Comparison of ENCODE assay signal across 8 mouse cellular contexts in the genomic region with DNA sequence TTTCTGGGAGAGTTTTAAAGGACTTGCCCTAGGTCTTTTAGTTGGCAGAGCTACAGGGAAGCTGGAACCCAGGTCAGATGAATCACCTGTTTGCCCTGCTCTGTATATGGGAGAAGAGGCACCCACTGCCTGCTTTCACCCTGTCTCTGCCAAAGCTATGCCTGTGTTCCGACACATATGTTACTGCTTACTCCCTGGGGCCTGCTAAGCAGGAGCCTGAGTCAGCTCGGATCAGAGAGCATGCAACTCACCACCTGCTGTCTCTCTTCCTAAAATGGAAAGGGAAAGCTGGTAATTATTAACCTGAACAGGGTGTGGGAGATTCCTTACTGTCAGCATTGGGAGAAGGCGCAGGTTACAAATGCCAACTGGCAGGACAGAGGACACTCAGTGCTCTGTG. TPM values are rescaled to one million over a fixed set of nuclear protein-coding genes. Genes with fewer than 3 reads are reported as not detected.
DNase-seq lines count a peak whose midpoint lies in the region; ATAC-seq and TF ChIP-seq lines count a peak whose summit lies in the region.

No protein-coding gene starts in this region.

- TF ChIP-seq CTCF in cerebellum, adult 2 months (IDR thresholded peaks at IDR 0.05; ENCODE audit: borderline replicate concordance, insufficient read depth, low read depth, low read length), result no peak
- no peak for TF ChIP-seq CTCF in midbrain, postnatal 0 days (IDR thresholded peaks at IDR 0.05)

- H3K4me2 ChIP-seq in heart, embryonic 16.5 days (ENCODE audit: low read depth, low read length), result 0 out of 2 replicates have a peak overlapping the region, but pooled peaks have one; percentile 66
- H3K4me2 ChIP-seq in midbrain, postnatal 0 days (ENCODE audit: low read depth, low read length, poor library complexity, severe bottlenecking), result peak overlapping the region; percentile 56

- no peaks in the 10 kb centered on the region for H3K9me3 ChIP-seq in heart, embryonic 16.5 days (replicated peaks; ENCODE audit: control insufficient read depth, low read length)
- no peaks in the 10 kb centered on the region for H3K9me3 ChIP-seq in midbrain, postnatal 0 days (ENCODE audit: low read length)

- H3K27me3 ChIP-seq in cerebellum, adult 2 months (ENCODE audit: control insufficient read depth, insufficient read depth, low read length), result no peaks in the 10 kb centered on the region
- no peaks in the 10 kb centered on the region for H3K27me3 ChIP-seq in heart, embryonic 16.5 days (ENCODE audit: control insufficient read depth, insufficient read depth, low read length)
- H3K27me3 ChIP-seq in midbrain, postnatal 0 days (ENCODE audit: insufficient read depth, low read length), result no peaks in the 10 kb centered on the region

- 0 out of 2 replicates have a peak, but pooled peaks have one; percentile 23 for TF ChIP-seq POLR2A in cerebellum, adult 2 months (IDR thresholded peaks at IDR 0.05; ENCODE audit: borderline replicate concordance, insufficient read depth, low read length)

- no peaks in the 10 kb centered on the region for H3K36me3 ChIP-seq in heart, embryonic 16.5 days (ENCODE audit: control insufficient read depth, insufficient read depth)
- no peaks in the 10 kb centered on the region for H3K36me3 ChIP-seq in midbrain, postnatal 0 days (ENCODE audit: insufficient read depth, low read length)

- peak overlapping the region; percentile 25 for H3K4me3 ChIP-seq in cerebellum, adult 2 months (replicated peaks; ENCODE audit: insufficient read depth, low read depth, low read length)
- H3K4me3 ChIP-seq in heart, embryonic 16.5 days (ENCODE audit: low read length), result no peak overlapping the region
- peak overlapping the region; percentile 54; the same call in 1 of the 2 replicates for H3K4me3 ChIP-seq in midbrain, postnatal 0 days (ENCODE audit: low read depth, low read length)

- 7% methylated on average over 3 of the region's 3 CpGs for WGBS in cerebellum, adult 2 months
- 53% methylated on average over 3 of the region's 3 CpGs for WGBS in heart, embryonic 16.5 days
- 35% methylated on average over 3 of the region's 3 CpGs for WGBS in midbrain, postnatal 0 days

- DNase-seq in layer of hippocampus, adult 9-11 months, result peak; percentile 44
- no peak for DNase-seq in layer of hippocampus, postnatal 14 days (ENCODE audit: low spot score in 2 of 2)
- peak; percentile 67 to 80 for DNase-seq in cerebellum, adult 2 months
- DNase-seq in kidney, postnatal 4 days, result peak; percentile 48 to 69
- no peak for DNase-seq in midbrain, postnatal 0 days (ENCODE audit: low spot score)
- no peak for DNase-seq in ovary, adult 18-20 months (ENCODE audit: low spot score)

- H3K27ac ChIP-seq in cerebellum, adult 2 months (ENCODE audit: insufficient read depth, low read length), result peak overlapping the region; percentile 85
- peak overlapping the region; percentile 65 for H3K27ac ChIP-seq in heart, embryonic 16.5 days (ENCODE audit: low read length)
- peak overlapping the region; percentile 98; the same call in 1 of the 2 replicates for H3K27ac ChIP-seq in midbrain, postnatal 0 days (ENCODE audit: low read depth, low read length)

- ATAC-seq in heart, embryonic 16.5 days (replicated peaks; ENCODE audit: extremely low read depth, insufficient read depth, low FRiP score), result no peak
- ATAC-seq in midbrain, postnatal 0 days (ENCODE audit: low FRiP score), result no peak
- ATAC-seq in granulocyte monocyte progenitor cell, adult 5-6 weeks (replicated peaks; ENCODE audit: poor library complexity, severe bottlenecking), result no peak

- H3K9ac ChIP-seq in heart, embryonic 16.5 days (ENCODE audit: low read length), result peak overlapping the region; percentile 43
- no peak overlapping the region for H3K9ac ChIP-seq in midbrain, postnatal 0 days (replicated peaks; ENCODE audit: low read length, poor library complexity, severe bottlenecking)

- peaks cover 14% of the 10 kb centered on the region; the same call in 1 of the 2 replicates for H3K4me1 ChIP-seq in cerebellum, adult 2 months (ENCODE audit: control insufficient read depth, insufficient read depth, low read length)
- H3K4me1 ChIP-seq in heart, embryonic 16.5 days (ENCODE audit: control insufficient read depth, insufficient read depth, low read length), result peaks cover 20% of the 10 kb centered on the region
- peaks cover 9% of the 10 kb centered on the region; the same call in 1 of the 2 replicates for H3K4me1 ChIP-seq in midbrain, postnatal 0 days (ENCODE audit: insufficient read depth, low read length)

RNA-seq across cellular contexts. Expression of a gene that starts 2.2 kb away (rescaled TPM):
- 10 to 100 TPM; 29.6 to 38.5 TPM for total RNA-seq in layer of hippocampus, postnatal 14 days (2021)
- 47.5 and 49.8 TPM in 2 replicates for polyA plus RNA-seq in cerebellum, adult 2 months (2012; rRNA removed)
- polyA plus RNA-seq in heart, embryonic 16.5 days (2015; fragmentation: Nextera tagmentation; extraction: Ambion mirVana), result 148 and 153 TPM in 2 replicates
- total RNA-seq in midbrain, postnatal 0 days (2014; rRNA removed), result 102 and 116 TPM in 2 replicates
- 44.6 and 54.8 TPM in 2 replicates for polyA plus RNA-seq in midbrain, postnatal 0 days (2015; fragmentation: Nextera tagmentation; extraction: Ambion mirVana)
- 186 and 211 TPM in 2 replicates for total RNA-seq in granulocyte monocyte progenitor cell, adult 5-6 weeks (2014; fragmentation: Nextera tagmentation)
- 339 and 445 TPM in 2 replicates for total RNA-seq in granulocyte monocyte progenitor cell, adult 5-6 weeks (2017)

RNA-seq across cellular contexts. Expression of a gene that starts 59.5 kb away (rescaled TPM):
- 100 to 1,000 TPM; 567 to 579 TPM for total RNA-seq in layer of hippocampus, postnatal 14 days (2021)
- 772 and 804 TPM in 2 replicates for polyA plus RNA-seq in cerebellum, adult 2 months (2012; rRNA removed)
- 1,186 and 1,208 TPM in 2 replicates for polyA plus RNA-seq in heart, embryonic 16.5 days (2015; fragmentation: Nextera tagmentation; extraction: Ambion mirVana)
- 427 and 430 TPM in 2 replicates for total RNA-seq in midbrain, postnatal 0 days (2014; rRNA removed)
- polyA plus RNA-seq in midbrain, postnatal 0 days (2015; fragmentation: Nextera tagmentation; extraction: Ambion mirVana), result 640 and 652 TPM in 2 replicates
- total RNA-seq in granulocyte monocyte progenitor cell, adult 5-6 weeks (2014; fragmentation: Nextera tagmentation), result 534 and 562 TPM in 2 replicates
- total RNA-seq in granulocyte monocyte progenitor cell, adult 5-6 weeks (2017), result 175 and 228 TPM in 2 replicates

Comparison
In these comparisons a context has a peak if more than half of its experiments do, and no peak if none do; other contexts are left out.
1. DNase-seq: peak in layer of hippocampus, adult 9-11 months (single experiment), cerebellum, adult 2 months (2 of 2) and kidney, postnatal 4 days (2 of 2); none in layer of hippocampus, postnatal 14 days (0 of 2), midbrain, postnatal 0 days (single experiment) and ovary, adult 18-20 months (single experiment).
2. Peak in every context shown above with its lines, with median percentiles within 50 percentile points of each other: H3K27ac ChIP-seq.